Mouse (Mus musculus) cerebellum, adult 8-10 months (tissue): ENCODE data around the gene Sox10.

Experiments
- DNase-seq: peaks from one replicate; pipeline ENCODE4 v3.0.0; 2022

The Sox10 gene

DNA sequence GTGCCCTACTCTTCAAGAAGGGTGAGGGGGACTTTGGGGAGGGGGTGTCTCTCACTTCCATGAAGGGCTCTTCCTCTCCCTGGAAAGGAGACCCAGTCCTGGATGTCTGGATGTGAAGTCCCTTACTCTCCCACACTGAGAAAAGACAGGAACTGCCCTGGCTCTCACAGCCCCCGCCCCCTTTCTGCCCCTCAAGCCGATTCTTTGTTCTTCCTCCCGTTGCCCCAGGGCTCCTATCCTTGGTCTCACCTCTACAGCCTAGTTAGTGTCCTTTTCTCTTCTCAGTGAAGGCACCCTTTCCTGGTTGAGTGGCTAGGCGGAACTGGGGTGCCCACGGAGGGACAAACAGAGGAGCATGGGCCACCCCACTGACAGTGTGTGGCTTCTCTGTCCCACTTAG lies at the start of gene Sox10:
Gene Sox10 (minus strand): TSS at position 101 of the 400 bp plus-strand sequence.
- DNase-seq: no peak

- no peak for DNase-seq
Measured at GRCm38 (mm10) chr15:79213591-79213990, 48.6 kb upstream of the Sox10 start.

DNA sequence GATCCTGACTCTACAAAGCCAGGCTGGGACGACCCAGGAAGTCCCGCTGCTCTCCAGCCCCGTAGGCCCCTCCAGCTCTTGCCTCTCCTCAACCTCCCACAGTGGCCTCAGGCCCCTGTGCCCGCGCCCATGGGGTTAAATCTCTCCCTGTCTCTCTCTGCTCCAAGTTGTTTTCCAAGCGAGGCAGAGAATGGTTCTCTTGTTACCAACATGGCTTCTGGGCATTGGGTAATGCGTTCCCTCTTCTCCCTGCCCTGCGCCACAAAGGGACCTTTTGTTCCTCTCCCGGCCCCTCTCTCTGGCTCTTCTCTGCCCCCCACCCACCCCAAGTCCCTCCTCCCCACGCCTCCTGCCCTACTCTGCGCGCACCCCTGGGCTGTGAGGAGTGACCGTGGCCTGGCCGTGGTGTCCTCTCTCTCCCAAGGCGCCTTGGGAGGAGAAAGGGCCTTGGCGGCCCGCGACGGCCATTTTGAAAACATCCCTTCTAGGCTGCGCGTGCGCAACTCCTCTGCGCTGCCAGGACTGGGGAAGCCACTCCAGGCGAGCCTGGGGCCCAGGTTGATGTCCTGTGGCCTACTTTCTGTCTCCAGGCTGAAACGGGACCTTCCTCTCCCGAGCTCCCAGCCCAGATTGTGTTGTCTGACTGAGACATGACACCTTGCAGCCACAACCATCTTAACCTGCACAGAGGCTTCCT lies 47.9 kb upstream of the Sox10 start:
- DNase-seq: no peak

DNA sequence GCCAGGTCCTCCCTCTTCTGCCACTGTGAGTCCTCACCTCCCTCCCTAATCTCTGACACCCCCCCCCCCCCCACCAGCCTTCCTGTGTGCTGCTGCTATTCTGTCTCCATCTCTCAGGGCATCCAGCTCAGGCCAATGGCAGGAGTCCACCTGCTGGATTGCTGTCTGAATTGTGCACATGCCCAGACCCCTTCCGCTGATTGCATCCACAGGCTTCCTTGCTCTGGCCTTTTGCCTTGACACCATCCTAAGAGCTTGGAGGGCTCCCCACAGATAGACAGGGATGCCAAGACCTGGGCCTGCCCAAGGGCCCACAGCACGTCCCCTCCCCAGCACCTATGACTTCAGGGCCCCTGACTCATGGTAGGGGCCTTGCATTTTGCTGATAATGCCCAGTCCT lies 45.3 kb upstream of the Sox10 start:
- DNase-seq: no peak

DNA sequence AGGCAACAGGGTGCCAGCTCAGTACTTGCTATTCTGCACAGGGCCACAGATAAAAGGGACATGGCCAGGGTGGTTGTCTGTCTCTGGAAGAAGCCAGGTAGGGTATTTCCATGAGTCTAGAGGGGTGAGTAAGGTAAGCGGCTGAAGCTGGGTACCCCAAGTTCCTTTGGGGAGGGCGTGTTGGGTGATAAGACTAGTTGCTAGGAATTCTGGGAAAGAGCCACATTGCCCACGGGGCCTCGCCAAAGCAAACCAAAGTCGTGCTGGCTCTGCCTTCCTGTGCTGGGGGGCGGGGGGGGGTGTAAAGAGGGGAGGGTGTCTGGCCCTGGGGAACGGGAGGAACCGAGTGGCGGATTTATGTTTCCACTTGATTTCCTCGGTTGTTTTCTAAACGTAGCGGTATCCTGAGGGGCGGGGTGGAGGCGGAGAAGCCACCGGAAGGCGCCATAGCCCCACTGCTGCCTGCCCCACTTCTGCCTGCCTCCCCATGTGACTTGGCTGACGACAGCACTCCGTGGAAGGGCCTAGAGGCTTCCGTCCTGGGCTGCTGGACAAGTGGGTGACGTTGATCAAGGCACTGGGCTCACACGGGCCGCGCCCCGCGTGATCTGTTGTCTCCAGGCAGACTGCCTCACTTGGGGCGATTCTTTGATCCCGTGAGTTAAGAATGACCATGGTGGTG lies 43.9 kb upstream of the Sox10 start:
- no peak for DNase-seq

- no peak for DNase-seq
Measured at GRCm38 (mm10) chr15:79208211-79208610, 43.2 kb upstream of the Sox10 start.

- no peak for DNase-seq
Measured at GRCm38 (mm10) chr15:79202575-79202974, 37.5 kb upstream of the Sox10 start.

GRCm38 (mm10) chr15:79201491-79202150 lies 36.6 kb upstream of the Sox10 start:
- DNase-seq: no peak

DNA sequence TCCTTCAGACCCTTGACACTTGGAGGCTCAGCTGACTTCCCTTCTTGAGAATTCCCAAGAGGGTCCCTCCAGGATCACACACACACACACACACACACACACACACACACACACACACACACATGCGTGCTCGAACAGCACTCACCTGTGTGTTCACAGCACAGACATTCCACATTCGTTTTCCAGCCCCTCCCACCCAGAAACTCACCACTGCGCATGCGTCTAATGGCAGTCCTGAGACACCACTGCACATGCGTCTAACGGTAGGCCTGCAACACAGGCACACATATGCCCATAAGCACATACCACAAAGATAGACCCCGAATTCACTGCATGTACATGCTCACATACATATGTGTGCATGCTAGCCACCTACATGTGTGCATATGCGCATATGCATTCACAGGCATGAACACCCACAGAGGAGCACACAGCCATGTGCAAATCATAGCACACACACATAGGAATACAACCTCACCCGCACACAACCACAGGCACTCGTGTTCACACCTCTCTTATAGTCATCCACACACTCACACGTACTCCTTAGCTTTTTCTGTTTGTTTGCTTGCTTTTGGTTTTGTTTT lies 34.4 kb upstream of the Sox10 start:
- no peak for DNase-seq

GRCm38 (mm10) chr15:79195492-79195891 lies 30.5 kb upstream of the Sox10 start:
- no peak for DNase-seq

GRCm38 (mm10) chr15:79194946-79195345 lies 29.9 kb upstream of the Sox10 start:
- no peak for DNase-seq

DNA sequence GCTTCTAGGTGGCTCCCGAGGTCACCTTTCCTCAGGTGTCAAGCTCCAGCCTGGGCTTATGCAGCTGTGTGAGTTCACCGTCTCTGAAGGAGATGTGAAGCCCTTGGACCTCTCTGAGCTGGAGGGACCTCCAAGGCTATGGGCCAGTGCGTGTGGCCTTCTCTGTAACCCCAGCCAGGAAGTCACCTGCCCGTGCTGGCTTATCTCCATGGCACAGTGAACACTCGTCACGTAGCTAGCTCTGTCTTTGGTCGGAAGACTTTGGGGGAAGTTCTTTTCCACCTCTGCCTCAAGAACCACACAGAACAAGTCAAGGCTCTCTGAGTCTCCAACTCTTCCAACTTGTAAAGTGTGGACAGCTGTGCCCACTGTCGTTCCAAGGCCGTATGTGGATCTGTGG lies 29.0 kb upstream of the Sox10 start:
- no peak for DNase-seq

DNA sequence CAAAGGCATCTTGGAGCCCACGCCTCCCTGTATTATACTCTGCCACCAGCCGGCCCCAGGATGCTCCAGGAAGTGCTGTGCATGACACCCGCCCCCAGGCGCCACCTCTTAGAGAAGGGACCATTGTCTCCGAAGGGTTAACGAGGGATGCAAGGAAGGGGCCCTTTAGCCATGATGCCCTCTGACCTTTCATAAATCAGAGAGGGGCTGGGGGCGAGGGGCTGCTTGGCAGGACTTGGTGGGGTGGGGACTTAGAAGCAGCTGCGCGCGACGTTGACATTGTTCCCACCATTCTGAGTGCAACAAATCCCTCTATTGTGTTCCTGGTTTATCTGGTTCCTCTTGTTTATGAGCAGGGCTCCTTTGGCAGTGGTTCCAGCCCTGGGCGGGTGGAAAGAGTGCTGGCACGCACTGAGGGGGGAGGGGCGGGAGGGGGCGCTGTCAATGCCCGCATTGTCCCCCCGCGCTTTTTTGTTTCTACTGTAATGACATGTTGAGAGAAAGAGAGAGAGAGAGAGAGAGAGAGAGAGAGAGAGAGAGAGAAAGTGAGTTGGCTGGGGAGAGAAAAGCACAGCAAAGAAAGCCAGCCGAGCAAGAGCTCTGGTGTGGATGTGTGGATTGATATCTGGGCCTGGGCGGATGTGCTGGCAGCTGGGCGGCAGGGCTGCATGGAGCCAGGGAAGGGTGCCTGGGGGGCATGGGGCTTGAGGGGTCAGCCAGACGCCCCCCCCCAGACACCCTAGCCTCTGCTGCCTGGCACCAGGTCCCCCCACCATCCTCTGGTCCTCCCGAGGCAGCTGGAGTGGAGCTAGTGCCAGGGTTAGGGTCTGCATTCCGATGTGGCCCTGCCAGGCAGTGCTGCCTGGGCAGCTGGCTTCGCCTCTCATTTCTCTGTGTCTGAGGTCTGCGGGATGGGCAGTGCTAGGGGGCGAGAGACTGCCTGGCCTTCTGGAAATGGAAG lies 28.1 kb upstream of the Sox10 start:
- no peak for DNase-seq

DNA sequence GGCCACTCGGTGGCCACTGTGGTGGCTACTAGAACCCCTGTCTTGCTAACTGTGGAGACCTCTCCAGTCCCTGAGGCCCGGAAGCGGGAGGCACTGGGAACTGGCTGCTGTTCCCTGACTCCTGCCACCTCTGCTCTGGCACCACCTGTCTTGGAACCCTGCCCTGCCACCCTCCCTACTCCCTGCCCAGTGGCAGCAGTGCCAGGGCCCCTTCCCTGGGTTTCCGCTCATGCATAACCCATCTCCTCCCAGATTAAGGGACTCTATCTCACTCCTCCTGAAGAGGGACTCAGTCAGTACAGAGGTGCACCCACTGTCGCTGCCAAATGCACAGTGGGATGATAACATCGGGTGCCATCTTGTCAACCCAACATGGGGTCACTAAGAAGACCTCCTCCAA lies 27.4 kb upstream of the Sox10 start:
- DNase-seq: no peak

DNA sequence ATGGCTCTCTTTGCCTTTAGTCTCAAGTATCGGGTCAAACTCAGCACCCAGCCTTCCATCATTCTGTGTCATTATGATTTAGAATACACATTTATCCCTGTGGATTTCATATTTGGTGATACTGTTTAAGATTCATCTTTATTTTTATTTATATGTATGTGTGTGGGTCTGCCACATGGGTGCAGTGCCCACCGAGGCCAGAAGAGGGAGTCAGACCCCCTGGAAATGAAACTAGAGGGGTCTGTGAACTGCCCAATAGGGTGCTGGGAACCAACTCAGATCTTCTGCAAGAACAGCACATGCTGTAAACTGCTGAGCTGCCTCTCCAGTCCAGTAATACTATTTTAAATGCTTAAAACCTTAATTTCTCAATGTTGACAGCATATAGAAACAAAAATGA lies 26.4 kb upstream of the Sox10 start:
- DNase-seq: no peak

GRCm38 (mm10) chr15:79187819-79188218 lies 22.8 kb upstream of the Sox10 start:
- DNase-seq: no peak

DNA sequence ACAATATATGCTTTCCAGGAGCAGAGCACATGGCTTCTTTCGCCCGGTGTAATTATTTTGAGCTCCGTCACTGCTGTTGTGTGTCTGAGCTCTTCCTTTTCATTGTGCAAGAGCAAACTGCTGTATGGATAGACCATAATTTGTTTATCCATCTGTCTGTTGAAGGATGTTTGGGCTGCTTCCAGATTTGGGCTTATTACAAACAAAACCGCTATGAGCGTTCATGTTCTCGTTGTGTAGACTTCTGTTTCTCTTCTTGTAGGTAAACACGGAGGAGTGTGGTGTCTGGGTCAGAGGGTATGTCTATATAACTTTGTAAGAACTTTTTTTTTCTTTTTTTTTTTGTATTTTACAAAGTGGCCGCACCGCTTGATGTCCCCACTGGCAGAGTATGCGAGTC lies 20.2 kb upstream of the Sox10 start:
- DNase-seq: no peak

- DNase-seq: no peak
Measured at GRCm38 (mm10) chr15:79176905-79177304, 11.9 kb upstream of the Sox10 start.

- DNase-seq: no peak
Measured at GRCm38 (mm10) chr15:79166712-79167111, 1.7 kb upstream of the Sox10 start.

- DNase-seq: no peak
Measured at GRCm38 (mm10) chr15:79164251-79164650, 789 bp downstream of the Sox10 start.

DNA sequence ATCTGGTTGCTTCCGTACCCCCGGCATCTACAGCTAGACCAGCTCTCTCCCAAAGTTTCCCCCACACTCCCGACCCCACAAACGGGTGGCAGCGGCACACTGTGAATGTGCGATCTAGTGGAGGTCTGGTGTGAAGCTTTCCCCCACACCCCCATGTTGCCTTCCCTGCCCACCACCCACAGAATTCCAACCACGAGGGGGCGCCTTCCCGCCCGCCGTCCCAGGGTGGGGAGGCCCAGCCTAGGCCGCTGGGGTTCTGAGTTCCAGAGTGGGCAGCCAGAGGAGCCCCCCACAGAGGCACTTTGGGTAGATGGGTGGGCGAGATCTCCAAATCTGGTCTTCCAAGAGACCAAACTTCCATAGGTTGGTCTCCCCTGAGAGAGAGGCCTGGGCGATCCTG lies 2.2 kb downstream of the Sox10 start:
- DNase-seq: no peak

DNA sequence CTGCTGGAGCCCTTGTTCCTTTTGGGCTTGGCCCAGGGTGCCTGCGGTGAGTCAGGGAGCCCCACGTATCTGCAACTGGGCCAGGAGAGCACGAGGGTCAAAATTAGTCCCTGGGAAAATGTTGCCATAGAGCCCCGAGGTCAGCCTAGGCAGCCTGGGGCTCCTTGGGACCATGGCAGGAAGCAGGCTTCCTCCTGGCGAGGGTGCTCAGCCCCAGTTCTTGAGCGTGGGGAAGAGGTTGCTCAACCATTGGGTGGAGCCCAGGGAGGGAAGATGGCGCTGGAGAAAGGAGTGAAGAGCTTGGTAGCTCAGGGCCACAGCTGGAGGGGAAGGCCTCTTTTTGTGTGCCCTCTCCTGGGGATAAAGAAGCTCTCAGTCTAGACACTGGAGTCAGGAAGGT lies 2.7 kb downstream of the Sox10 start:
- no peak for DNase-seq

DNA sequence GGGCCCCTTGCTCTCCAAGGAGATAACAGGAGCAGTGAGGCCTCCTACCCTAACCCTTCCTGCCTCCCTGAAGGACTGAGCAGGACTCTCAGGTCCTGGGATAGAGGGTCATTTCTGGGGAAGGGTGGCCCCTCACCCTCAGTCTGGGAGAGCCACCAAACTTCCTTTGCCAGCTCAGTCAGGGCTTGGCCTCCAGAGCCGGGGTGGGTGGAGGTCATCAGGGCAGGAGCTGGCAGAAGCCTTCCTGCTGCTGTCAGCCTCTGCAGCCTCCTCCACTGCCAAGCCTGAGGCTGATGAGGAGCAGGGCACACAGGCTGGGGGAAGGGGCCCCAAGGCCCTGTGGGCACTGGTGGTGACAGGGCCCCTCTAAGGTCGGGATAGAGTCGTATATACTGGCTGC lies 9.5 kb downstream of the Sox10 start:
- no peak for DNase-seq
